Mouse (Mus musculus): ENCODE measurements around the gene Luc7l3. TPM values are rescaled to one million over a fixed set of nuclear protein-coding genes. Genes with fewer than 3 reads are reported as not detected.

Gene Luc7l3
- polyA plus RNA-seq, 1 experiment: 21.3 TPM

DNA sequence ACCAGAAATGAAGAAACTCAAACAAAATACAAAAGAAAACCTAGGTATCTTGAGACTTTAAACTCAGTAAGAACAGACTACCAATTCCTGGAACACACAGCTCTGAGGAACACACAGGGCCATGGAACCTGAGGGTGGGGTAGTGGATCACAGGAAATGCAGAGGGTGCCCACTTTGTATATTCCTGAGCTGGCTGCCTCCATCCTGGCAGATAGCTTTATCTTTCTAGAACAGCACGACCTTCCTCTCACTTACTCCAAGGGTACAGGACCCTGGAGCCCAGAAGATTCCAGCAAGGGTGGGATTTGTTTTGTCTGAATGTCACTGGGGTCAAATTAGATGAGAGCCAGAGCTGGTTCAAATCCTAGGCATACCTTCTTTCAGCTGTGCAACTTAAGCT, 28.5 kb upstream of the Luc7l3 start:
- no peaks in the 10 kb centered on the region for H3K79me3 ChIP-seq (ENCODE audit: low read depth)
- TF ChIP-seq USF1 (IDR thresholded peaks at IDR 0.05; ENCODE audit: low read depth) (no peak), MAX (IDR thresholded peaks at IDR 0.05) (no peak), CEBPB (IDR thresholded peaks at IDR 0.05; ENCODE audit: low read depth) (no peak), MYOD1 (IDR thresholded peaks at IDR 0.05; ENCODE audit: control insufficient read depth, insufficient read length, low read depth) (no peak), CTCF (IDR thresholded peaks at IDR 0.05; ENCODE audit: control insufficient read depth, insufficient read depth, insufficient read length) (no peak), FOSL1 (IDR thresholded peaks at IDR 0.05; ENCODE audit: insufficient read depth, low read length, poor library complexity, severe bottlenecking) (no peak), MYOG (IDR thresholded peaks at IDR 0.05; ENCODE audit: control insufficient read depth, extremely low read depth, insufficient read length) (no peak)

GRCm38 (mm10) chr11:94349839-94350238, 28.1 kb upstream of the Luc7l3 start:
- Histone ChIP-seq H3K27me3 (ENCODE audit: control insufficient read depth, insufficient read depth, insufficient read length) (peaks cover 16% of the 10 kb centered on the region), H3K4me3 (ENCODE audit: insufficient read depth, poor library complexity, severe bottlenecking) (no peak overlapping the region), H3K36me3 (ENCODE audit: control insufficient read depth, insufficient read depth) (no peaks in the 10 kb centered on the region), H3K79me2 (ENCODE audit: control insufficient read depth, insufficient read depth) (no peaks in the 10 kb centered on the region), H3K79me3 (ENCODE audit: low read depth) (no peaks in the 10 kb centered on the region), H3ac (ENCODE audit: control insufficient read depth, insufficient read length, low read depth) (no peak overlapping the region)
- no peak for TF ChIP-seq FOSL1 (IDR thresholded peaks at IDR 0.05; ENCODE audit: insufficient read depth, low read length, poor library complexity, severe bottlenecking)
- no peak for TF ChIP-seq CTCF (IDR thresholded peaks at IDR 0.05; ENCODE audit: control insufficient read depth, insufficient read depth, insufficient read length)

More for the DNA sequence above, 28.5 kb upstream of the Luc7l3 start:
- H3K36me3 ChIP-seq (ENCODE audit: control insufficient read depth, insufficient read depth): no peaks in the 10 kb centered on the region
- H3K27me3 ChIP-seq (ENCODE audit: control insufficient read depth, insufficient read depth, insufficient read length): peaks cover 16% of the 10 kb centered on the region
- no peak overlapping the region for H3K4me3 ChIP-seq (ENCODE audit: insufficient read depth, poor library complexity, severe bottlenecking)
- no peaks in the 10 kb centered on the region for H3K79me2 ChIP-seq (ENCODE audit: control insufficient read depth, insufficient read depth)
- no peak overlapping the region for H3ac ChIP-seq (ENCODE audit: control insufficient read depth, insufficient read length, low read depth)

GRCm38 (mm10) chr11:94347063-94347575, 25.3 kb upstream of the Luc7l3 start:
- TF ChIP-seq CTCF (IDR thresholded peaks at IDR 0.05; ENCODE audit: control insufficient read depth, insufficient read depth, insufficient read length): no peak
- no peak for TF ChIP-seq MYOG (IDR thresholded peaks at IDR 0.05; ENCODE audit: control insufficient read depth, extremely low read depth, insufficient read length)
- TF ChIP-seq MAX (IDR thresholded peaks at IDR 0.05): no peak
- no peak for TF ChIP-seq CEBPB (IDR thresholded peaks at IDR 0.05; ENCODE audit: low read depth)
- TF ChIP-seq FOSL1 (IDR thresholded peaks at IDR 0.05; ENCODE audit: insufficient read depth, low read length, poor library complexity, severe bottlenecking): no peak
- TF ChIP-seq USF1 (IDR thresholded peaks at IDR 0.05; ENCODE audit: low read depth): no peak
- TF ChIP-seq MYOD1 (IDR thresholded peaks at IDR 0.05; ENCODE audit: control insufficient read depth, insufficient read length, low read depth): no peak

DNA sequence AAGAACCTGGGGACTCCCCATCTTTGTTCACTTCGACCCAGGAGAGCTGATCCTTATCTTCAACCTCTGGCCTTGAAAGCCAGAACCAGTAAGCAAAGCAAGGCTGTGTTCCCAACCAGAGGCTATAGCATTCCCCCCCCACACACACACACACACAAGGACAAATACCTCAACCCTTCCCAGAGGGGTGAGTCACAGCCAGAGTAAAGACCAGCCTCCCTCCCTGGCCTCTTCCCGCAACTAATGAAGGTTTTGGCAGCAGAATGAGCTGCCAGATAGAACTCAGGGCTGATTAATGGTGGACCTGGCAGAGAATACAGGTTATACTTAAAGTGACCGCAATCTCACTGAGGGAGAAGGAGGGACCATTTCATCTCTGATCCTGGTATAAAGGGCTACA, 24.8 kb upstream of the Luc7l3 start:
- H3K79me3 ChIP-seq (ENCODE audit: low read depth): no peaks in the 10 kb centered on the region
- H3K27me3 ChIP-seq (ENCODE audit: control insufficient read depth, insufficient read depth, insufficient read length): no peaks in the 10 kb centered on the region
- H3K4me3 ChIP-seq (ENCODE audit: insufficient read depth, poor library complexity, severe bottlenecking): no peak overlapping the region
- H3K36me3 ChIP-seq (ENCODE audit: control insufficient read depth, insufficient read depth): peaks cover 5% of the 10 kb centered on the region
- no peaks in the 10 kb centered on the region for H3K79me2 ChIP-seq (ENCODE audit: control insufficient read depth, insufficient read depth)
- H3ac ChIP-seq (ENCODE audit: control insufficient read depth, insufficient read length, low read depth): no peak overlapping the region
- TF ChIP-seq FOSL1 (IDR thresholded peaks at IDR 0.05; ENCODE audit: insufficient read depth, low read length, poor library complexity, severe bottlenecking) (peak; percentile 37), MAX (IDR thresholded peaks at IDR 0.05) (no peak), CEBPB (IDR thresholded peaks at IDR 0.05; ENCODE audit: low read depth) (no peak)

More at GRCm38 (mm10) chr11:94347063-94347575, 25.3 kb upstream of the Luc7l3 start:
- H3K27me3 ChIP-seq (ENCODE audit: control insufficient read depth, insufficient read depth, insufficient read length): peaks cover 5% of the 10 kb centered on the region
- no peaks in the 10 kb centered on the region for H3K79me3 ChIP-seq (ENCODE audit: low read depth)
- H3K79me2 ChIP-seq (ENCODE audit: control insufficient read depth, insufficient read depth): no peaks in the 10 kb centered on the region
- H3K36me3 ChIP-seq (ENCODE audit: control insufficient read depth, insufficient read depth): no peaks in the 10 kb centered on the region
- H3ac ChIP-seq (ENCODE audit: control insufficient read depth, insufficient read length, low read depth): no peak overlapping the region
- H3K4me3 ChIP-seq (ENCODE audit: insufficient read depth, poor library complexity, severe bottlenecking): no peak overlapping the region

GRCm38 (mm10) chr11:94345926-94346325, 24.1 kb upstream of the Luc7l3 start:
- Histone ChIP-seq H3K4me3 (ENCODE audit: insufficient read depth, poor library complexity, severe bottlenecking) (no peak overlapping the region), H3K79me3 (ENCODE audit: low read depth) (no peaks in the 10 kb centered on the region), H3K36me3 (ENCODE audit: control insufficient read depth, insufficient read depth) (peaks cover 7% of the 10 kb centered on the region), H3K79me2 (ENCODE audit: control insufficient read depth, insufficient read depth) (no peaks in the 10 kb centered on the region), H3ac (ENCODE audit: control insufficient read depth, insufficient read length, low read depth) (no peak overlapping the region), H3K27me3 (ENCODE audit: control insufficient read depth, insufficient read depth, insufficient read length) (no peaks in the 10 kb centered on the region)
- TF ChIP-seq MYOD1 (IDR thresholded peaks at IDR 0.05; ENCODE audit: control insufficient read depth, insufficient read length, low read depth): no peak
- no peak for TF ChIP-seq MYOG (IDR thresholded peaks at IDR 0.05; ENCODE audit: control insufficient read depth, extremely low read depth, insufficient read length)
- no peak for TF ChIP-seq CEBPB (IDR thresholded peaks at IDR 0.05; ENCODE audit: low read depth)
- no peak for TF ChIP-seq MAX (IDR thresholded peaks at IDR 0.05)
- no peak for TF ChIP-seq FOSL1 (IDR thresholded peaks at IDR 0.05; ENCODE audit: insufficient read depth, low read length, poor library complexity, severe bottlenecking)
- TF ChIP-seq USF1 (IDR thresholded peaks at IDR 0.05; ENCODE audit: low read depth): no peak
- no peak for TF ChIP-seq CTCF (IDR thresholded peaks at IDR 0.05; ENCODE audit: control insufficient read depth, insufficient read depth, insufficient read length)

- H3K27me3 ChIP-seq (ENCODE audit: control insufficient read depth, insufficient read depth, insufficient read length): no peaks in the 10 kb centered on the region
- no peak overlapping the region for H3ac ChIP-seq (ENCODE audit: control insufficient read depth, insufficient read length, low read depth)
- no peak overlapping the region for H3K4me3 ChIP-seq (ENCODE audit: insufficient read depth, poor library complexity, severe bottlenecking)
- peaks cover 20% of the 10 kb centered on the region for H3K36me3 ChIP-seq (ENCODE audit: control insufficient read depth, insufficient read depth)
- TF ChIP-seq CTCF (IDR thresholded peaks at IDR 0.05; ENCODE audit: control insufficient read depth, insufficient read depth, insufficient read length): no peak
- no peak for TF ChIP-seq MYOD1 (IDR thresholded peaks at IDR 0.05; ENCODE audit: control insufficient read depth, insufficient read length, low read depth)
- no peak for TF ChIP-seq CEBPB (IDR thresholded peaks at IDR 0.05; ENCODE audit: low read depth)
- no peak for TF ChIP-seq FOSL1 (IDR thresholded peaks at IDR 0.05; ENCODE audit: insufficient read depth, low read length, poor library complexity, severe bottlenecking)
- TF ChIP-seq MAX (IDR thresholded peaks at IDR 0.05): no peak
- no peak for TF ChIP-seq MYOG (IDR thresholded peaks at IDR 0.05; ENCODE audit: control insufficient read depth, extremely low read depth, insufficient read length)
- no peak for TF ChIP-seq USF1 (IDR thresholded peaks at IDR 0.05; ENCODE audit: low read depth)
- no peaks in the 10 kb centered on the region for H3K79me3 ChIP-seq (ENCODE audit: low read depth)
- no peaks in the 10 kb centered on the region for H3K79me2 ChIP-seq (ENCODE audit: control insufficient read depth, insufficient read depth)
These were observed 22.7 kb upstream of the Luc7l3 start for GRCm38 (mm10) chr11:94344470-94344869.
